Mouse (Mus musculus) myocyte (in vitro differentiated cells): ENCODE results near the gene Rps2.

ENCODE experiments used
- POLR2AphosphoS2 ChIP-seq: IDR thresholded peaks from one replicate; pipeline ENCODE4 v1.6.1; 2011; ENCODE audit warnings: low read depth, control low read depth; ENCODE audit not compliant: insufficient read length
- TCF12 ChIP-seq: IDR thresholded peaks from one replicate; pipeline ENCODE4 v1.6.1; 2011; ENCODE audit warnings: mild to moderate bottlenecking, control low read depth; ENCODE audit not compliant: poor library complexity, insufficient read depth, severe bottlenecking

- no peak for TF ChIP-seq TCF12
- TF ChIP-seq POLR2AphosphoS2 = no peak
These were observed 10.0 kb upstream of the Rps2 start for GRCm38 (mm10) chr17:24707801-24708425.
